Comparison of ENCODE assay signal across 15 mouse cellular contexts in the genomic region with DNA sequence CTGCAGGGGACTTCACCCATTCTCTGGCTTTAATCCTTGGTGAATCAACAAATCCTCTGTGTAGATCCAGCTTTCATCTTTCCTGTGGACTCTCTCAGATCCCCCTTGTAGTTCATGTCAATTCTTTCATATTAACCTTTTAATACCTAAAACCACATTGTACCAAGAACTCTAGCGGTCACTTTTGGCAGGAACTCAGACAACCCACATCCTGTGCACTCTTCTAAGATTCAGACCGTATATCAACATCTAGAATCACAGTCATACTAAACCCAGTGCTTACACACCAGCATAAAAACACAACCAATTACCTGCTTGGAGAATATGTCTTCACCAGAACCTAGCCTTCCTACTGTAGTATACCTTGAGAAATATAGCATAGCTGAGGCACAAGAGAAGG.
"Had no signal": no experiment of that assay in that cellular context is flagged by ENCODE, and none has a peak within 500 bp of the region (broad histone marks: within the 10 kb centered on the region; RNA-seq: fewer than 3 reads in every experiment).

No protein-coding gene starts in this region.

- DNase-seq: liver, postnatal 0 days; lung, adult 2 months; lung, postnatal 14 days; lung, postnatal 36 days; right cerebral cortex, postnatal 14 days; thymus, adult 18-20 months; thymus, postnatal 14 days; thymus, postnatal 36 days had no signal

- H3K36me3 ChIP-seq: lung, embryonic 15.5 days; midbrain, embryonic 10.5 days; midbrain, embryonic 12.5 days; midbrain, embryonic 15.5 days; neural tube, embryonic 12.5 days had no signal

- ATAC-seq: liver, postnatal 0 days; lung, postnatal 0 days; midbrain, embryonic 15.5 days had no signal

- H3K27me3 ChIP-seq: lung, embryonic 15.5 days; midbrain, embryonic 12.5 days; midbrain, embryonic 15.5 days; neural tube, embryonic 12.5 days had no signal

- H3K9ac ChIP-seq: liver, postnatal 0 days; lung, embryonic 15.5 days; midbrain, embryonic 12.5 days; midbrain, embryonic 15.5 days; neural tube, embryonic 12.5 days had no signal

- H3K9me3 ChIP-seq: lung, embryonic 15.5 days; midbrain, embryonic 10.5 days; midbrain, embryonic 12.5 days; midbrain, embryonic 15.5 days; neural tube, embryonic 12.5 days had no signal

- H3K4me3 ChIP-seq: lung, embryonic 15.5 days; midbrain, embryonic 10.5 days; midbrain, embryonic 12.5 days; midbrain, embryonic 15.5 days; neural tube, embryonic 12.5 days had no signal

- H3K4me1 ChIP-seq: lung, embryonic 15.5 days; midbrain, embryonic 10.5 days; midbrain, embryonic 12.5 days; midbrain, embryonic 15.5 days; neural tube, embryonic 12.5 days had no signal

- H3K4me2 ChIP-seq: lung, embryonic 15.5 days; midbrain, embryonic 12.5 days; midbrain, embryonic 15.5 days; neural tube, embryonic 12.5 days had no signal

- H3K27ac ChIP-seq: lung, embryonic 15.5 days; macrophage; midbrain, embryonic 10.5 days; midbrain, embryonic 12.5 days; midbrain, embryonic 15.5 days; neural tube, embryonic 12.5 days had no signal
